Mouse (Mus musculus) adipocyte (in vitro differentiated cells): ENCODE measurements around the gene Bub1b.
"Not testable (repeated sequence)": the region's sequence is repeated elsewhere in the genome, so short reads cannot be mapped to it uniquely, and the experiment has no call there.

Experiments used
- DNase-seq: peaks from one replicate; pipeline ENCODE4 v3.0.0-alpha.2; 2016; ENCODE audit warnings: low spot score

Bub1b gene

GRCm38 (mm10) chr2:118618013-118618412, 20.0 kb downstream of the Bub1b start:
- no peak for DNase-seq

GRCm38 (mm10) chr2:118620101-118620500, 22.1 kb downstream of the Bub1b start:
- no peak for DNase-seq

GRCm38 (mm10) chr2:118620608-118621007, 22.6 kb downstream of the Bub1b start:
- DNase-seq, result no peak

- DNase-seq, result no peak
Observed at GRCm38 (mm10) chr2:118629276-118629675, 31.3 kb downstream of the Bub1b start.

- no peak for DNase-seq
Observed at GRCm38 (mm10) chr2:118633441-118633840, 35.4 kb downstream of the Bub1b start.

GRCm38 (mm10) chr2:118637258-118637657, 39.2 kb downstream of the Bub1b start:
- DNase-seq, result no peak

- peak; percentile 86 for DNase-seq
Observed at GRCm38 (mm10) chr2:118637888-118638526, 40.0 kb downstream of the Bub1b start.

GRCm38 (mm10) chr2:118638686-118639085, 40.7 kb downstream of the Bub1b start:
- DNase-seq, result no peak

GRCm38 (mm10) chr2:118641147-118641546, 43.1 kb downstream of the Bub1b start:
- no peak for DNase-seq

- DNase-seq, result no peak
Observed at GRCm38 (mm10) chr2:118642431-118642830, 44.4 kb downstream of the Bub1b start.

GRCm38 (mm10) chr2:118642942-118643341, 44.9 kb downstream of the Bub1b start:
- no peak for DNase-seq

GRCm38 (mm10) chr2:118646665-118647064, 48.7 kb downstream of the Bub1b start:
- DNase-seq, result no peak

- not testable (repeated sequence) for DNase-seq
Observed at GRCm38 (mm10) chr2:118650697-118651096, 52.7 kb downstream of the Bub1b start.

- no peak for DNase-seq
Observed at GRCm38 (mm10) chr2:118656688-118657281, 58.8 kb downstream of the Bub1b start.

GRCm38 (mm10) chr2:118658457-118658856, 60.4 kb downstream of the Bub1b start:
- no peak for DNase-seq

- peak; percentile 83 for DNase-seq
Observed at GRCm38 (mm10) chr2:118659077-118659476, 61.1 kb downstream of the Bub1b start.

- no peak for DNase-seq
Observed at GRCm38 (mm10) chr2:118659493-118659892, 61.5 kb downstream of the Bub1b start.

GRCm38 (mm10) chr2:118659998-118660452, 62.0 kb downstream of the Bub1b start:
- DNase-seq, result peak; percentile 60

GRCm38 (mm10) chr2:118661891-118662290, 63.9 kb downstream of the Bub1b start:
- DNase-seq, result no peak

- DNase-seq, result no peak
Observed at GRCm38 (mm10) chr2:118662902-118663803, 65.1 kb downstream of the Bub1b start, which contains the start of gene Pak6. TSS of gene Pak6 (plus strand) at chr2:118663303.

GRCm38 (mm10) chr2:118663804-118664766, 66.1 kb downstream of the Bub1b start:
- no peak for DNase-seq
